Mouse (Mus musculus): ENCODE results near the gene Ube2k.

GRCm38 (mm10) chr5:65590199-65590598, 53.2 kb downstream of the Ube2k start:
- TF ChIP-seq CTCF (conservative IDR thresholded peaks at IDR 0.05; ENCODE audit: low read length): no peak
- TF ChIP-seq POU5F1 (IDR thresholded peaks at IDR 0.05; ENCODE audit: borderline replicate concordance, low read length): no peak
